Mouse (Mus musculus) regulatory T cell (primary cell): Measurements from ENCODE around the gene Ddx19b.
"Not testable (repeated sequence)": the region's sequence is repeated elsewhere in the genome, so short reads cannot be mapped to it uniquely, and the experiment has no call there.

Source experiments
- in situ Hi-C: fragments of 300-600 bp; cut with MboI, MseI; formaldehyde crosslinking; loops from one replicate; pipeline ENCODE4 v1.15.1; 2025; ENCODE audit warnings: high pct_unique_total_duplicates

The Ddx19b gene

GRCm38 (mm10) chr8:111031572-111031971, at the start of gene Ddx19b:
Gene Ddx19b, minus strand, starts transcription at chr8:111031751.
- in situ Hi-C loops: no loop called here

GRCm38 (mm10) chr8:111079861-111080271, 48.3 kb upstream of the Ddx19b start:
- in situ Hi-C loops: loop anchor here (25.0 kb wide), 1 partner anchor 443 kb away; no protein-coding TSS in a partner anchor

DNA sequence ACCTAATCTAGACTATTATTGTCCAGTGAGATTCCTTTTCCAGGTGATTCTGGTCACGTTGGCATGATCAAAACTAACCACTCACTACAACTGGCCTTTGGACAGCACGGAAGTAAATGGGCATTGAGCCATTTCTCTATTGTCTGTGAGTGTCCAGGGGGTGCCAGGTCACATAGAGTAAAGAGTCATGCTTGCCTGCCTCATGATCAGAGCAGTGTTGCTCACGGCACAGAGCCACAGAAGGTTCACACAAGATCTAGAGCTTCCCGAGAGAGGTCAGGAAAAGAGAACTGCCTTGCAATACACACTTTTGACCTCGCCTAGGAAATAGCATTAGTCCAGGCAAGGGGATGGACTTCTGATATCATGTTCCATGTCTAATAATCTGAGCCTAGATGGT, 47.9 kb upstream of the Ddx19b start:
- in situ Hi-C loops: loop anchor here (25.0 kb wide), 1 partner anchor 442 kb away; no protein-coding TSS in a partner anchor

- in situ Hi-C loops: loop anchor here (25.0 kb wide), 1 partner anchor 439 kb away; no protein-coding TSS in a partner anchor
These were observed 44.4 kb upstream of the Ddx19b start for GRCm38 (mm10) chr8:111075926-111076325.

DNA sequence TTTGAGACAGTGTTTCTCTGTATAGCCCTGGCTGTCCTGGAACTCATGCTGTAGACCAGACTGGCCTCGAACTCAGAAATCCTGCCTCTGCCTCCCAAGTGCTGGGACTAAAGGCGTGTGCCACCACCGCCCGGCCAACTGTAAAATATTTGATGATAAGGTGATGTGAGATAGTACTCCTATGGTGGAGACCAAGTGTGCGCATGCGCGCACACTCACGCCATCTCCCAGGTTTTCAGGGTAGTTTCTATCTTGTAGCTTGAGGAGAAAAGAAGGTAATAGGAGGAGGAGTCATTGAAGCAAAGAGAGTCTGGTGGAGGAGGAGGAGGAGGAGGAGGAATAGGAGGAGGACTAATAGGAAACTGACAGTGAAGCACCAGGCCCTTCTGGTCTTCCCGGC, 37.1 kb upstream of the Ddx19b start:
- in situ Hi-C loops: not testable (repeated sequence)

- in situ Hi-C loops: no loop called here
These were observed 35.9 kb upstream of the Ddx19b start for GRCm38 (mm10) chr8:111067439-111067838.

- in situ Hi-C loops: no loop called here
These were observed 34.8 kb upstream of the Ddx19b start for GRCm38 (mm10) chr8:111066308-111066707.

- in situ Hi-C loops: no loop called here
These were observed 31.3 kb upstream of the Ddx19b start for GRCm38 (mm10) chr8:111062893-111063292.

- in situ Hi-C loops: no loop called here
These were observed 30.7 kb upstream of the Ddx19b start for GRCm38 (mm10) chr8:111062072-111062757.

GRCm38 (mm10) chr8:111061688-111062071, 30.1 kb upstream of the Ddx19b start:
- in situ Hi-C loops: no loop called here

GRCm38 (mm10) chr8:111058946-111059572, 27.5 kb upstream of the Ddx19b start:
- in situ Hi-C loops: loop anchor here (5.0 kb wide), 1 partner anchor 33 kb away; the partner anchor contains the start of genes Clec18a and Pdpr

GRCm38 (mm10) chr8:111056691-111057293, 25.2 kb upstream of the Ddx19b start:
- in situ Hi-C loops: loop anchor here (5.0 kb wide), 1 partner anchor 36 kb away; the partner anchor contains the start of genes Clec18a and Pdpr

GRCm38 (mm10) chr8:111056158-111056663, 24.7 kb upstream of the Ddx19b start, which contains the start of gene Exosc6:
Gene Exosc6, plus strand, starts transcription at chr8:111056339.
- in situ Hi-C loops: loop anchor here (5.0 kb wide), 1 partner anchor 36 kb away; the partner anchor contains the start of genes Clec18a and Pdpr

DNA sequence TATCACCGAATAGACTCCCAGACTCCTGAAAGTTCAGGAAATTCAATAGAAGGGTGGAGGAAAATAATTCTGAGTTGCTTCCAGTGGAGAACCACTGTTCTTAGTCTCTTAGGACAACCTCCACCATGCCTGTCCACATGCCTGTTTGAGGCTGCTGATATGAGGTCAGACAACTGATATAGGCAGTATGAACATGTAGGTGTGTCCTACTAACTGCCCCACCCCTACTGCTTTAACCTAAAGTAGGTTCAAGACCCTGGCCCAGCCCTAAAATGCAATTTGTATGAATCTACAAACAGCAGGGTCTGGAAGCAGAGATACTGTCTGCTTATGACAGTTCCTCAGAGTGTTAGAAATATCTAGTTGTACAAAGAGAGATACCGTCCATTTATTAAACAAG, 24.1 kb upstream of the Ddx19b start:
- in situ Hi-C loops: loop anchor here (5.0 kb wide), 1 partner anchor 37 kb away; the partner anchor contains the start of genes Clec18a and Pdpr

DNA sequence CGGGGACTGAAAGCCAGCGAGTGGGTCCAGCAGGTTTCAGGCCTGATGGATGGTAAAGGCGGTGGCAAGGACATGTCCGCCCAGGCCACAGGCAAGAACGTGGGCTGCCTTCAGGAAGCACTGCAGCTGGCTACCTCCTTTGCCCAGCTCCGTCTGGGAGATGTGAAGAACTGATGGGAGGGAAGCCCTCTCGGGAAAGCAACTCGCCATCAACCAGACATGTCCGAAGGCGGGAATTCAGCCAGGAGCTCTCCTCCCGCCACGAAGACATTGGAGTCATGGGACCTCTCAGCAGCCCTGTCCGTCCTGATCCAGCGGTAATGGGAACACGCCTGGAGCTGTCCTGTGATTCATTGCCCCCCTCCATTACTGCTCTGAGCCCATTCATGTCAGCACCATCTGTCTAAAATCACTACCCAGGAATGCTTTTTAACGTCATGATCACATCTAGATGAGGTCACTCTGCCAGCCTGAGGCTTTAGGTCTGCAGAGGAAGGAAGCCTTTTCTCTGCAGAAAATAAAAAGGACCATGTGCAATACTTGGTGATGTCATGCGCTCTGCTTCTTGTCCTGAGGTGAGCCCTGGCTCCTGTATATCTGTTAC, 23.6 kb upstream of the Ddx19b start:
- in situ Hi-C loops: loop anchor here (5.0 kb wide), 1 partner anchor 37 kb away; the partner anchor contains the start of genes Clec18a and Pdpr

GRCm38 (mm10) chr8:111053827-111054518, 22.4 kb upstream of the Ddx19b start:
- in situ Hi-C loops: loop anchor here (5.0 kb wide), 1 partner anchor 72 kb away; no protein-coding TSS in a partner anchor

DNA sequence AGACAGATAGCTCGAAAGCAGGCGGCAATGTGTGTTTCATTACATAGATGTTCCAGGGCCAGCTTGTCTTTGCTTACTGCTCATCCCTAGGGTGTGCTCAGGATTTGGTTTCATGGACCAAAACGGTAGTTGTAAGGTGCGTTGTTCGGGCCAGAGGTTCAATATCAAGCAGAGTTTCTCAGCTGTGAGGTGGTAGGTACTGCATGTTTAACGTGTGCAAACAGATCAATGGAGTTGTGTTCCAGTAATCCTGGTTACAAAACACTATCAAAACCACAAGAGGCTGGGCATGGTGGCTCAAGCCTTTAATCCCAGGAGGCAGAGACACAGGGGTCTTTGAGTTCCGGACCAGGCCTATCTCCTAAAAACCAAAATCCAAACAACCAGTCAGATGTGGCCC, 17.6 kb upstream of the Ddx19b start:
- in situ Hi-C loops: loop anchor here (5.0 to 10.0 kb wide), 2 partner anchors 217 to 234 kb away; no protein-coding TSS in a partner anchor

DNA sequence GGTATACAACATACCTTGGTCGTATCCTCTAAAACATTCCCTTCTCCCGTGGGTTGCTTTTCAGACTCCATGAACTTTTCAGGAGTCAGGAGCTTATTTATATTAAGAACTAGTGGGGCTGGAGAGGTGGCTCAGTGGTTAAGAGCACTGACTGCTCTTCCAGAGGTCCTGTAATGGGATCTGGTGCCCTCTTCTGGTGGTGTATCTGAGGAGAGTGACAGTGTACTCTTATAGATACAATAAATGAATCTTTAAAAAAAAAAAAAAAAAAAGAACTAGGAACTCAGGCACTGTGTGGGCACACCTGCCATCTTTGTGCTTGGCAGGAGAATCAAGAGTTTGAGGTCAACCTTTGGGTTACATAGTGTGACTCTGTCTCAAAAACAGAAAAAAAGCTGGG, 17.1 kb upstream of the Ddx19b start:
- in situ Hi-C loops: loop anchor here (5.0 to 10.0 kb wide), 2 partner anchors 216 to 234 kb away; no protein-coding TSS in a partner anchor

DNA sequence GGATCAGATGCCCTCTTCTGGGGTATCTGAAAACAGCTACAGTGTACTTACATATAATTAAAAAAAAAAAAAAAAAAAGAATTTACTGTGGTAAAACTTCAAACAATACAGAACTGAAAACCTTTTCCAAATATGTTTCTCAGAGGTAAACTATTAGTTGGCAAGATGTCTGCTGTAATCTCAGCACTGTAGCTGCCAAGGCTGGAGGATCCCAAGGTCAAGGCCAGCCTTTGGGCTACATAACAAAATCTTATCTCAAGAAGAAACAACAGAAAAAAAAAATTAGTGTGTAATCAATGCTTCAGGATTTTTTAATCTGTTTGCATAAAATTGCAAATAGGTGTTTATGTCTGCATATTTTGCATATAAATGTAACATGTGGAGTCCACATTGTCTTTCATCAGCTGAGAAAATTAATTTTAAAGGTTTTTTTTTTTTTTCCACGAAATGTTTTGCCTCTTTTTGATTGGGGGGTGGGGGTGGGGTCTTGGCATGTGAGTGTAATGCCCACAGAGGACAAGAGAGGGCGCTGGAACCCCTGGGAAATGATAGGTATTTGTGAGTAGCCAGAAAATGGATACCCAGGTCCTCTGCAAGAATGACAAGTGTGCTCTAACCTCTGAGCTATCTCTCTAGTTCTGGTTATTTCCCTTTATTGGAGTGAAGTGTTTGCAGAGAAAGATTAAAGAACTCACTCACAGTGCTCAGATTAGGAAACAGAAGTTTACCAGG, 12.6 kb upstream of the Ddx19b start:
- in situ Hi-C loops: loop anchor here (10.0 kb wide), 1 partner anchor 229 kb away; no protein-coding TSS in a partner anchor

DNA sequence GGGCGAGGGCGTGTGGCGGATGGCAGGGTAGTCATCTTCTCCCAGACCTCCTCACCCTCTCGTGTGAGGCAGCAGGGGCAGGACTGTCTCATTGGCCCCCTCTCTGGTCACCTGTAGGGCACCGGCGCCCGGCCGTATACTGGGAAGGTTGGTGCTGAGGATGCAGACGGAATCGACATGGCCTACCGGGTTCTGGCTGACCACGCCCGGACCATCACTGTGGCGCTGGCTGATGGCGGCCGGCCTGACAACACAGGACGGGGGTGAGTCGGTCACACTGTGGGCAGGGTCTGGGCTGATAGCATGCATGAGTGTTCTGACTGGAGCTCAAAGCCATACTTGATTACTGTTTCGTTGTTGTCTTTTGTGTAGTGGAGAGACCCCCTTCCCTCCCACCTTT, 11.0 kb upstream of the Ddx19b start:
- in situ Hi-C loops: loop anchor here (10.0 kb wide), 1 partner anchor 228 kb away; no protein-coding TSS in a partner anchor
